Comparison of ENCODE assay signal across 29 mouse cellular contexts in genomic region chr12:117712474-117712873, GRCm38 (mm10).
DNase-seq lines count a peak whose midpoint lies in the region; ATAC-seq lines count a peak whose summit lies in the region.
"Had no signal": no experiment of that assay in that cellular context is flagged by ENCODE, and none has a peak within 500 bp of the region (broad histone marks: within the 10 kb centered on the region; RNA-seq: fewer than 3 reads in every experiment).

No protein-coding gene starts in this region.

- ATAC-seq in midbrain, embryonic 11.5 days (ENCODE audit: low FRiP score): no peak
- no peak for ATAC-seq in midbrain, embryonic 14.5 days (ENCODE audit: low FRiP score, low TSS enrichment)
- ATAC-seq: forebrain, embryonic 14.5 days; forebrain, postnatal 0 days; intestine, postnatal 0 days; Patski had no signal

- WGBS in midbrain, embryonic 11.5 days: 92% methylated on average over 6 of the region's 6 CpGs
- WGBS in midbrain, embryonic 14.5 days: 90% methylated on average over 6 of the region's 6 CpGs

- no peak overlapping the region for H3K4me2 ChIP-seq in midbrain, embryonic 11.5 days
- no peak overlapping the region for H3K4me2 ChIP-seq in midbrain, embryonic 14.5 days (ENCODE audit: low read length)
- H3K4me2 ChIP-seq: embryonic facial prominence, embryonic 12.5 days; embryonic facial prominence, embryonic 15.5 days; heart, embryonic 12.5 days; heart, embryonic 15.5 days; hindbrain, embryonic 13.5 days had no signal

- H3K36me3 ChIP-seq in midbrain, embryonic 11.5 days (ENCODE audit: control insufficient read depth, insufficient read depth, low read length): no peaks in the 10 kb centered on the region
- no peaks in the 10 kb centered on the region for H3K36me3 ChIP-seq in midbrain, embryonic 14.5 days (ENCODE audit: control insufficient read depth, insufficient read depth, low read length)
- H3K36me3 ChIP-seq: embryonic facial prominence, embryonic 12.5 days; embryonic facial prominence, embryonic 15.5 days; G1E; heart, embryonic 12.5 days; heart, embryonic 15.5 days; hindbrain, embryonic 10.5 days had no signal

- no peak overlapping the region for H3K27ac ChIP-seq in midbrain, embryonic 11.5 days (ENCODE audit: low read depth, low read length)
- no peak overlapping the region for H3K27ac ChIP-seq in midbrain, embryonic 14.5 days (replicated peaks; ENCODE audit: low read depth, low read length)
- H3K27ac ChIP-seq: embryonic facial prominence, embryonic 12.5 days; embryonic facial prominence, embryonic 15.5 days; heart, embryonic 15.5 days; hindbrain, embryonic 10.5 days; hindbrain, embryonic 13.5 days had no signal

- H3K9ac ChIP-seq in midbrain, embryonic 11.5 days (ENCODE audit: low read length): no peak overlapping the region
- no peak overlapping the region for H3K9ac ChIP-seq in midbrain, embryonic 14.5 days (replicated peaks; ENCODE audit: low read length)
- H3K9ac ChIP-seq: embryonic facial prominence, embryonic 12.5 days; embryonic facial prominence, embryonic 15.5 days; forebrain, postnatal 0 days; heart, embryonic 12.5 days; heart, embryonic 15.5 days; hindbrain, embryonic 13.5 days had no signal

- no peak overlapping the region for H3K4me3 ChIP-seq in midbrain, embryonic 11.5 days (ENCODE audit: low read depth, low read length)
- no peak overlapping the region for H3K4me3 ChIP-seq in midbrain, embryonic 14.5 days (replicated peaks; ENCODE audit: low read depth, low read length)
- H3K4me3 ChIP-seq: embryonic facial prominence, embryonic 12.5 days; embryonic facial prominence, embryonic 15.5 days; heart, embryonic 12.5 days; heart, embryonic 15.5 days; hindbrain, embryonic 10.5 days; hindbrain, embryonic 13.5 days had no signal

- H3K27me3 ChIP-seq in midbrain, embryonic 11.5 days (ENCODE audit: control insufficient read depth, insufficient read depth, low read length): no peaks in the 10 kb centered on the region
- H3K27me3 ChIP-seq in midbrain, embryonic 14.5 days (ENCODE audit: control insufficient read depth, insufficient read depth, low read length): no peaks in the 10 kb centered on the region
- H3K27me3 ChIP-seq: CH12.LX; embryonic facial prominence, embryonic 12.5 days; embryonic facial prominence, embryonic 15.5 days; heart, embryonic 12.5 days; heart, embryonic 15.5 days; hindbrain, embryonic 13.5 days had no signal

- peak; percentile 78 for DNase-seq in midbrain, embryonic 11.5 days (ENCODE audit: low spot score, missing footprints)
- DNase-seq in midbrain, embryonic 14.5 days: no peak
- peak; percentile 48 for DNase-seq in CD4-positive, CD25-positive, alpha-beta regulatory T cell, adult 2 months (ENCODE audit: low read depth, low spot score)
- peak; percentile 32 for DNase-seq in induced T-regulatory cell, adult 2 months (ENCODE audit: low read depth)
- no peak for DNase-seq in ovary, postnatal 36 days (ENCODE audit: low spot score)
- DNase-seq in frontal cortex, postnatal 14 days (ENCODE audit: low spot score in 2 of 2): no peak
- DNase-seq: adrenal gland, adult 2 months; adrenal gland, postnatal 14 days; B cell, adult 2 months; cerebellum, adult 11 months; cerebellum, adult 2 months; cerebellum, adult 9-11 months; cerebellum, postnatal 25 days; forebrain, postnatal 0 days; gastrocnemius, postnatal 25 days; heart, adult 18-20 months; heart, postnatal 10 days; heart, postnatal 36 days had no signal

- H3K9me3 ChIP-seq in midbrain, embryonic 11.5 days (ENCODE audit: control insufficient read depth, low read length): no peaks in the 10 kb centered on the region
- H3K9me3 ChIP-seq in midbrain, embryonic 14.5 days (ENCODE audit: control insufficient read depth, low read length): no peaks in the 10 kb centered on the region
- H3K9me3 ChIP-seq: embryonic facial prominence, embryonic 12.5 days; embryonic facial prominence, embryonic 15.5 days; heart, embryonic 12.5 days; heart, embryonic 15.5 days; hindbrain, embryonic 10.5 days; hindbrain, embryonic 13.5 days had no signal

- H3K4me1 ChIP-seq in midbrain, embryonic 11.5 days (ENCODE audit: control insufficient read depth, insufficient read depth, low read length): peaks cover 4% of the 10 kb centered on the region; the same call in 1 of the 2 replicates
- H3K4me1 ChIP-seq in midbrain, embryonic 14.5 days (ENCODE audit: control insufficient read depth, insufficient read depth, low read length): peaks cover 11% of the 10 kb centered on the region; the same call in 1 of the 2 replicates
- H3K4me1 ChIP-seq: embryonic facial prominence, embryonic 12.5 days; embryonic facial prominence, embryonic 15.5 days had no signal

Comparison
In these comparisons a context has a peak if more than half of its experiments do, and no peak if none do; other contexts are left out.
1. DNase-seq: peak in midbrain, embryonic 11.5 days (single experiment), CD4-positive, CD25-positive, alpha-beta regulatory T cell, adult 2 months (single experiment) and induced T-regulatory cell, adult 2 months (single experiment); none in midbrain, embryonic 14.5 days (single experiment), ovary, postnatal 36 days (single experiment) and frontal cortex, postnatal 14 days (0 of 2).